Mouse (Mus musculus) myocyte (in vitro differentiated cells): Measurements from ENCODE around the gene Soga1. TPM values are rescaled to one million over a fixed set of nuclear protein-coding genes. Genes with fewer than 3 reads are reported as not detected.

Source experiments
- H3K27me3 ChIP-seq: one replicate; pipeline ENCODE4 v1.6.1; 2011; ENCODE audit not compliant: control insufficient read depth, insufficient read depth, insufficient read length
- H3K36me3 ChIP-seq: one replicate; pipeline ENCODE4 v1.6.1; 2011; ENCODE audit not compliant: control insufficient read depth, insufficient read depth
- H3K4me2 ChIP-seq: one replicate; pipeline ENCODE4 v1.6.1; 2011; ENCODE audit warnings: low read depth, control low read depth
- H3K4me3 ChIP-seq: one replicate; pipeline ENCODE4 v1.5.1; 2011; ENCODE audit warnings: mild to moderate bottlenecking, control low read depth, moderate library complexity
- H3K79me2 ChIP-seq: one replicate; pipeline ENCODE4 v1.6.1; 2011; ENCODE audit not compliant: control insufficient read depth, insufficient read depth
- H3ac ChIP-seq: one replicate; pipeline ENCODE4 v1.6.1; 2011; ENCODE audit not compliant: control insufficient read depth, insufficient read length
- CEBPB ChIP-seq: IDR thresholded peaks from 2 replicates; pipeline ENCODE4 v1.6.1; 2011; ENCODE audit warnings: mild to moderate bottlenecking, moderate library complexity; ENCODE audit not compliant: poor library complexity, insufficient read depth, severe bottlenecking
- E2F4 ChIP-seq: IDR thresholded peaks from one replicate; pipeline ENCODE4 v1.6.1; 2011; ENCODE audit warnings: mild to moderate bottlenecking, control low read depth, moderate library complexity; ENCODE audit not compliant: insufficient read depth
- MAX ChIP-seq: IDR thresholded peaks from one replicate; pipeline ENCODE4 v1.6.1; 2011; ENCODE audit warnings: low read depth, mild to moderate bottlenecking, control low read depth
- MYOD1 ChIP-seq, 3 experiments: IDR thresholded peaks; one replicate each; pipeline ENCODE4 v1.6.1; 2011; ENCODE audit warnings: control low read depth in 2 of 3, low read depth in 2 of 3, mild to moderate bottlenecking in 2 of 3, moderate library complexity in 1 of 3; ENCODE audit not compliant: insufficient read length in 2 of 3, control insufficient read depth in 1 of 3
- MYOG ChIP-seq, 3 experiments: IDR thresholded peaks; one replicate each; pipeline ENCODE4 v1.6.1; 2011; ENCODE audit warnings: control low read depth in 2 of 3, low read depth in 2 of 3, mild to moderate bottlenecking in 2 of 3; ENCODE audit not compliant: insufficient read length in 2 of 3, control insufficient read depth in 1 of 3, insufficient read depth in 1 of 3
- POLR2A ChIP-seq: IDR thresholded peaks from one replicate; pipeline ENCODE4 v1.6.1; 2011; ENCODE audit warnings: low read depth, mild to moderate bottlenecking, control low read depth, moderate library complexity; ENCODE audit not compliant: insufficient read length
- POLR2AphosphoS2 ChIP-seq: IDR thresholded peaks from one replicate; pipeline ENCODE4 v1.6.1; 2011; ENCODE audit warnings: low read depth, control low read depth; ENCODE audit not compliant: insufficient read length
- REST ChIP-seq: IDR thresholded peaks from one replicate; pipeline ENCODE4 v1.6.1; 2011; ENCODE audit warnings: mild to moderate bottlenecking, control low read depth, moderate library complexity; ENCODE audit not compliant: insufficient read depth, insufficient read length
- SRF ChIP-seq: IDR thresholded peaks from one replicate; pipeline ENCODE4 v1.6.1; 2011; ENCODE audit warnings: low read depth; ENCODE audit not compliant: control insufficient read depth, insufficient read length
- TCF12 ChIP-seq: IDR thresholded peaks from one replicate; pipeline ENCODE4 v1.6.1; 2011; ENCODE audit warnings: mild to moderate bottlenecking, control low read depth; ENCODE audit not compliant: poor library complexity, insufficient read depth, severe bottlenecking
- TCF3 ChIP-seq: IDR thresholded peaks from one replicate; pipeline ENCODE4 v1.6.1; 2011; ENCODE audit warnings: low read depth, control low read depth; ENCODE audit not compliant: insufficient read length
- USF1 ChIP-seq: IDR thresholded peaks from one replicate; pipeline ENCODE4 v1.6.1; 2011; ENCODE audit warnings: low read depth, mild to moderate bottlenecking, control low read depth, moderate library complexity
- polyA plus RNA-seq: library from polyadenylated mRNA; unstranded; fragments of >200 nt; fragmentation: generic; extraction: Trizol; gene quantifications from one replicate; pipeline ENCODE4 v1.2.1, GENCODE M21; 2012; ENCODE audit warnings: missing spikeins

The Soga1 gene
- polyA plus RNA-seq, 1 experiment = 11.9 TPM

DNA sequence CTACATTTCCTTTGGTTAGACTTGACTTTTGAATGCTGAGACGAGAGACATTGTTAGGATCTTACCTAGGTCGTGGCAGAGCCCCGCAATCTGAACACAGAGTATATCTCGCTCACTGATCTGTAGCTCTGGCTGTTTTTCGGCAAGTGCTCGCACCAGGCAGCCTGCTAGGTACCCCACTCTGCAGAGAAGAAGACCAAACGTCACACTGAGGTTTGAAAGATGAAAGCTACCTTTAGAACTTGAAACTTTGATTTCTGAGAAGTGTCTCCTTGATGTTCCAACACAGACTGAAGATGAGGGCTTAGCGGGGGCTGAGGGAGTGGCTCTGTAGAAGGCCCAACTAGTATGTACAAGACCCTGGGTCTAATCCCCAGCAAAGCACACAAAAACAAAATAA lies 42.7 kb upstream of the Soga1 start:
- Histone ChIP-seq H3K36me3 (peaks cover 4% of the 10 kb centered on the region), H3K4me3 (no peak overlapping the region), H3K27me3 (no peaks in the 10 kb centered on the region), H3ac (no peak overlapping the region), H3K4me2 (no peak overlapping the region), H3K79me2 (no peaks in the 10 kb centered on the region)
- no peak for TF ChIP-seq POLR2A

DNA sequence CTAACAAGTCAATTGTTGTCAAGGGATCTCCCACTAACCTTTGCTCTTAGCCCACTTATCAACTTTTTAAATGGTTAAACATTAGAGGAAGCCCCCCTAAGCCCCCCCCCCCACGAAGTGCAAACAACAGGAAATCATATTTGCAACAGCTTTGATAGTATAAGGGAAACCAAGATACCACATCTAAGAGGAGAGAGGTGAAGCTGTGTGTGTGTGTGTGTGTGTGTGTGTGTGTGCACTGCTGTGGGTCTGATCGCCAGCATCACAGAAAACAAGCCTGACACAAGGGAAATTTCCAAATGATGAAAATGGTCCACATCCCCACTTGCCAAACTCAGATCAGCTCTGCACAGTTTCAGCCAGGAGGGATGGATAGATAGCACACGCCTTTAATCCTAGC lies 40.0 kb upstream of the Soga1 start:
- H3K4me3 ChIP-seq = no peak overlapping the region
- no peak for TF ChIP-seq TCF3
- no peak for TF ChIP-seq POLR2A
- TF ChIP-seq POLR2AphosphoS2 = no peak
- no peak for TF ChIP-seq TCF12
- no peak for TF ChIP-seq MAX
- no peak for TF ChIP-seq MYOG (IDR thresholded peaks at IDR 0.05; ENCODE audit: control insufficient read depth in 1 of 3, insufficient read depth in 1 of 3, insufficient read length in 2 of 3, low read depth in 2 of 3)
- TF ChIP-seq REST = no peak
- TF ChIP-seq USF1 = no peak
- no peak for TF ChIP-seq MYOD1 (IDR thresholded peaks at IDR 0.05; ENCODE audit: control insufficient read depth in 1 of 3, insufficient read length in 2 of 3, low read depth in 2 of 3)
- TF ChIP-seq E2F4 = no peak
- no peak for TF ChIP-seq SRF
- no peak for TF ChIP-seq CEBPB
- H3K36me3 ChIP-seq = peaks cover 4% of the 10 kb centered on the region

DNA sequence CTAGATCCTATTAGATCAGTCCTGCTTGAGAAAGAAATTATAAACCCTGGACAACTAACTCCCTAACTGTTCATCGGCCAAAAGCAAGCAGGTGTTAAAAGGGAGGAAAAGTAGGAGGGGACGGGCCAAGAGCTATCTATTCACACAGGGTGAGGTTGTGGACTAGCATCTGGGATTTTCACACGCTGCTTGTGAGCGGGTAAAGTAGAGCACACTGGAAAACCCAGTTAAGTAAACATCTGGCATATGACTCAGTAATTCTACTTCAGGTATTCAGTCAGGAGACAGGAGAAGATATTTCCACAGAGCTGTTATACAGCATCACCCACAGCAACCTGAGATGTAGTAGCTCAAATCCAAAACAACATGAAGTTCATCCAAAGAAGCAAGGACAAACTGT lies 39.5 kb upstream of the Soga1 start:
- Histone ChIP-seq H3ac (no peak overlapping the region), H3K4me2 (no peak overlapping the region), H3K79me2 (no peaks in the 10 kb centered on the region), H3K4me3 (no peak overlapping the region), H3K36me3 (peaks cover 4% of the 10 kb centered on the region), H3K27me3 (no peaks in the 10 kb centered on the region)
- TF ChIP-seq POLR2AphosphoS2 (no peak), USF1 (no peak), POLR2A (no peak), TCF3 (no peak), CEBPB (no peak), MAX (no peak), MYOD1 (IDR thresholded peaks at IDR 0.05; ENCODE audit: control insufficient read depth in 1 of 3, insufficient read length in 2 of 3, low read depth in 2 of 3) (no peak), MYOG (IDR thresholded peaks at IDR 0.05; ENCODE audit: control insufficient read depth in 1 of 3, insufficient read depth in 1 of 3, insufficient read length in 2 of 3, low read depth in 2 of 3) (no peak), E2F4 (no peak), TCF12 (no peak)

More for the DNA sequence above, 40.0 kb upstream of the Soga1 start:
- no peaks in the 10 kb centered on the region for H3K27me3 ChIP-seq
- no peak overlapping the region for H3ac ChIP-seq
- H3K4me2 ChIP-seq = no peak overlapping the region
- no peaks in the 10 kb centered on the region for H3K79me2 ChIP-seq

- Histone ChIP-seq H3K4me2 (no peak overlapping the region), H3K79me2 (no peaks in the 10 kb centered on the region), H3K27me3 (no peaks in the 10 kb centered on the region), H3ac (no peak overlapping the region), H3K36me3 (no peaks in the 10 kb centered on the region), H3K4me3 (no peak overlapping the region)
- TF ChIP-seq TCF12 (no peak), MYOD1 (IDR thresholded peaks at IDR 0.05; ENCODE audit: control insufficient read depth in 1 of 3, insufficient read length in 2 of 3, low read depth in 2 of 3) (no peak), MYOG (IDR thresholded peaks at IDR 0.05; ENCODE audit: control insufficient read depth in 1 of 3, insufficient read depth in 1 of 3, insufficient read length in 2 of 3, low read depth in 2 of 3) (no peak), SRF (no peak), USF1 (no peak), POLR2AphosphoS2 (no peak), REST (no peak), MAX (no peak), E2F4 (no peak), POLR2A (no peak), TCF3 (no peak), CEBPB (no peak)
Observed at GRCm38 (mm10) chr2:157116964-157117363, 37.9 kb upstream of the Soga1 start.

- Histone ChIP-seq H3K79me2 (no peaks in the 10 kb centered on the region), H3K4me3 (no peak overlapping the region), H3ac (no peak overlapping the region), H3K27me3 (no peaks in the 10 kb centered on the region), H3K36me3 (peaks cover 17% of the 10 kb centered on the region), H3K4me2 (no peak overlapping the region)
- TF ChIP-seq CEBPB (no peak), REST (no peak), POLR2A (no peak), TCF3 (no peak), MYOD1 (IDR thresholded peaks at IDR 0.05; ENCODE audit: control insufficient read depth in 1 of 3, insufficient read length in 2 of 3, low read depth in 2 of 3) (no peak), MYOG (IDR thresholded peaks at IDR 0.05; ENCODE audit: control insufficient read depth in 1 of 3, insufficient read depth in 1 of 3, insufficient read length in 2 of 3, low read depth in 2 of 3) (no peak), POLR2AphosphoS2 (no peak), MAX (no peak), USF1 (no peak)
Observed at GRCm38 (mm10) chr2:157108236-157108635, 29.2 kb upstream of the Soga1 start.
